Mouse (Mus musculus) bone marrow macrophage, adult 2 months (primary cell): ENCODE measurements around the gene Glis3. TPM values are rescaled to one million over a fixed set of nuclear protein-coding genes. Genes with fewer than 3 reads are reported as not detected.

Experiments used
- H3K27ac ChIP-seq: 2 replicates; pipeline ENCODE4 v1.5.1; 2012; ENCODE audit warnings: low read depth, low read length; ENCODE audit not compliant: insufficient read depth
- H3K4me1 ChIP-seq: 2 replicates; pipeline ENCODE4 v1.6.1; 2012; ENCODE audit warnings: low read length; ENCODE audit not compliant: control insufficient read depth, insufficient read depth
- H3K4me3 ChIP-seq: 2 replicates; pipeline ENCODE4 v1.5.1; 2012; ENCODE audit warnings: mild to moderate bottlenecking, low read length, moderate library complexity; ENCODE audit not compliant: insufficient read depth
- CTCF ChIP-seq: IDR thresholded peaks from 2 replicates; pipeline ENCODE4 v1.5.1; 2012; ENCODE audit warnings: low read depth, mild to moderate bottlenecking, low read length, moderate library complexity
- POLR2A ChIP-seq: IDR thresholded peaks from 2 replicates; pipeline ENCODE4 v1.6.1; 2012; ENCODE audit warnings: mild to moderate bottlenecking, low read depth, low read length, borderline replicate concordance
- polyA plus RNA-seq: library from polyadenylated mRNA; stranded (reverse); fragments of >200 nt; gene quantifications from 2 replicates; pipeline ENCODE4 v1.2.4, GENCODE M21; 2012; ENCODE audit not compliant: missing spikeins, insufficient read depth, insufficient read length

Glis3 gene
- polyA plus RNA-seq, 1 experiment = 3.4 TPM

DNA sequence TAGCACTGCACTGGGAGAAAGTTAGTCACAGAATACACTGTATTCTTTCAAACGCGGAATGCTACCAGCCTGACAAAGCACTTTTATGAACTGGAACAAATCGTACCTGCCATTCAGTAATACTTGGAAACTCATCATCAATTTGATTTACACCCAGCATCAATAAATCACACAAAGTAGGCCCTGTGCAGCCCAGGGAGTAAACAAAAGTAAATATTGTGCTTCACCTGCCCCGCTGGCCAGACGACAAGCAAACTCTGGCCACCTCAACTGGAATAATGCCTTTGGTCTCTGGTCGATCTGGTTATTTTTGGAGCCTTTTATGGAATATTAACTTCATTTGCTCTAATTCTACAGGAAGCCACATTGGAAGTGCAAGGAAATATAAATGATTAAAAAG lies 23.0 kb downstream of the Glis3 start:
- Histone ChIP-seq H3K4me3 (no peak overlapping the region), H3K27ac (no peak overlapping the region), H3K4me1 (peaks cover 22% of the 10 kb centered on the region)
- TF ChIP-seq CTCF (no peak), POLR2A (no peak)

DNA sequence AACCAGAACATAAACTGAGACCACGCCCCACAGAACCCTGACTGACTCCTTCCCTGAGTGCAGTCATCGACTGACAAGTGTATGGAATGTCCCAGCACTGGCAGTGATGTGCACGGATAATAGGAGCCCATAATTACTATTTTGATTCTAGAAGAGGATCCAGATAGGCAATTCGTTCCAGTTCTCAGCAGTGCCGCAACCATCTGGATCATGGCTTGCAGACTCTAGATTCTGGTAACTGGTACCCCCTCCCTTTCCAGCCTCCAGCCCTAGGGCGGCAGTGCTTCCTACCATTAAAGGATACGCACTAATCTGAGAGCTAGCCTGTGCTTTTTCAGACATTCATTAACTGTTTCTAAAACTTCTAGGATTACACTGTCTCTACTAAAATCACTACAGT lies 24.7 kb downstream of the Glis3 start:
- no peak for TF ChIP-seq CTCF
- Histone ChIP-seq H3K4me3 (no peak overlapping the region), H3K4me1 (peaks cover 22% of the 10 kb centered on the region), H3K27ac (no peak overlapping the region)

DNA sequence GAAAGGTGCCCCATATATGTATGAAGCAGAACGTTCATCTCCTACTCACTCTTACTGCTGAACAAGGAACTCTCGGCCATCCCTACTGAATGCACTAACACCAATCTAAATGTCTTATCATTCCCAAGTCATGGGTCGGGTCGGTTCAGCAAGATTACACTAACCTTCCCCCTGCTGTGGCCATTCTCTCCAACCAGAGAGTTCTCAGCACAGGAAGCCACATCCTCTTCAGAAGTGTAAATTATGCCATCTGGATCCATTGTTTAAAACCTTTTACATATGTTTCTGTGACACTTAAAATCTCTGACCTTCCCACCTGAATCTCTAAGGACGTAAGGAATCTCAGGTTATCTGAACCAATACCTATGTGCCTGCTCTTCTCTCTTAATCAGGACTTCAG lies 29.0 kb downstream of the Glis3 start:
- H3K4me3 ChIP-seq = no peak overlapping the region
- H3K27ac ChIP-seq = no peak overlapping the region
- H3K4me1 ChIP-seq = no peaks in the 10 kb centered on the region
- TF ChIP-seq POLR2A (no peak), CTCF (no peak)

DNA sequence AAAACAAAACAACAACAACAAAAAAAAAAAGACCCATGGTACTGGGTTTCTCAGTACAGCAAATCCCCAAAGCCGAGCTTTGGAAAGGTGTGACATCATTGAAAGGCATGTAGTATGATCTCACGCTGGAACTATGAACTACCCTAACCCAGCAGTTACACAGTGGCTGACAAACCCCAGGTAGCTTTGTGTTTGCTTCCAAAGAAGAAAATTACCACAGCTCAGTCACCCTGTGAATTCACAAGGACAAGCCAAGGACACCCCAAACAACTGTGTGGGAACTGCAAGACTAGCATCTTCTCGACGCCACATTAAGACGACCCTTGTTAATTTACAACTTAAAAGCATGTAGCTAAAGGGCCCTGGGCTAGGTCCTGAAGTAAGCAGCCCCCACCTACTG lies 30.4 kb downstream of the Glis3 start:
- TF ChIP-seq CTCF (no peak), POLR2A (no peak)
- Histone ChIP-seq H3K4me1 (no peaks in the 10 kb centered on the region), H3K27ac (no peak overlapping the region), H3K4me3 (no peak overlapping the region)

DNA sequence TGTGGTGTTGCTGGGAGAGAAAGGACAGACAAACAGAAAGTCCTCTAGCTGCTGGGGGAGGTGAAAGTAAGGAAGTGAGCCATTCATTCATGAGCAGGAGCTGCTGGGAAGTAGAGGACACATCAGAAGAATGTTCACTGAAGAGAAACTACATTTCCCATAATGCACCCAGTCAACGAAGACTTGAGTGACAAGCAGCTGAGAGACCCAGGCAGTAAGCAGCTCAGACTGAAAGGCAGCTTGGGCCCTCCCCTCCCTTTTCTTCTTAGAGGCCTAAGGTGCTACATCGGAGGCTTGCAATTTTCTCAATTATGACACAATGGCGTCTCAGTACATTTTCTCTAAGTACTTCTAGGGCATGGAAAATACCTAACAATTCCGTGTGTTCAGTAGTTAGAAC lies 31.0 kb downstream of the Glis3 start:
- Histone ChIP-seq H3K27ac (no peak overlapping the region), H3K4me3 (no peak overlapping the region), H3K4me1 (no peaks in the 10 kb centered on the region)
- TF ChIP-seq CTCF = no peak

DNA sequence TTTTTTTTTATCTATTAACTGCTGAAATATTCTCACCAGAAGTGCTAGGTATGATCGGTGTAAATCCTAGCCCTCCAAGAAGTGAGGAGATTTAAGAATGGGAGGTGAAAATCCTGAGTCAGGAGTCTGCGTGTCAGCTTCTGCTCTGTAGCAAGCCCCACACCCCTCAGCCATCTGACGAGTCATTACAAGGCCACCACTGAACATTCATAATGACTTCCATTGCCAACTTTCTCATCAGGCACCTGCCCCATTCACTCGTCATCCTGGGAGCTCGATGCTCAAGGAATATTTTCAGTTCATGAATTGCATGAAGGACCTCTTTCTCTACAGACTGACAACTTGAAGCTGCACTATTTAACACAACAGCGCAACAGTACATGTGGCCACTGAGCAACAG lies 32.5 kb downstream of the Glis3 start:
- TF ChIP-seq CTCF = no peak
- TF ChIP-seq POLR2A = no peak
- Histone ChIP-seq H3K27ac (no peak overlapping the region), H3K4me3 (no peak overlapping the region), H3K4me1 (no peaks in the 10 kb centered on the region)

DNA sequence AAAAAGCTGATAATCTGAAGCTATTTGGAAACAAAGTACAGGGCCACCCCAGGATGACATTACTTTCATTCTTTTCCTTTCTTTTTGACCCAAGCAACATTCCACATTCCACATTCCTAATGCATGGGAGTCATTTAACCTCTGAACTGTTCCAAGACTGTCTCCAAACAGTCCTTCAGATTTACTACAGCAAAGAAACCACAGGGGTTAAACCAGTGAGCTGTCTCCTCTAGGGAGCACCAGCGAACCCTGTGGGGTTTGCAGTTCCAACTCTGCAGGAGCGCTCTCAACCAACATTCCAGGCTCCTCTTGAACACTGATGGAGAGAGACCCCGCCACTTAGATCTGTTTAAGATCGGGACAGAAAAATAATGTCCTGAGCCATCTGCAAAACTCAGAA lies 33.6 kb downstream of the Glis3 start:
- no peaks in the 10 kb centered on the region for H3K4me1 ChIP-seq
- TF ChIP-seq CTCF (no peak), POLR2A (no peak)
- H3K4me3 ChIP-seq = no peak overlapping the region
- H3K27ac ChIP-seq = no peak overlapping the region

DNA sequence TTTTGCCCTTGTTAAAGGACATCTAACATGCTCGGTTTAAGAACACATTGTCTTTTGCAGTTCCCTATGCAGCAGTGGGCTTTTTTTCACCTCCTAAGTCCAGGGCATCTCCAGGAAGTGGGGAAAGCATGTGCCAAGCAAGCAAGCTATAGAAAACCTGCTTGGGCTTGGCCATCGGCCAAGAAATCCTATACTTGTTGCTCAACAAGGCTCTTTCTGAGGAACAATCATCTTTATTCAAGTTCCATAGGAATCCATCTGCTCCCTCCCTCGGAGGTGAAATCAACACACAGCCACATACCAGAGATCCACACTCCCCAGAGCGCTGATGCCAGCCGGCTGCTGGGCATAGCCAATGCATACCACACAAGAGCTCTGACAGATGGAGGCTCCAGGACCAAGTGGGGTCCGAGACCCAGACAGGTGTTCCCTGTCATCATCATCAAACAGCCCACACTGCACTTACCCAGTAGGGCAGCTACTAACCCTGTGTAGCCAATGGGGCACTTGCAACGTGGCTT lies 39.0 kb downstream of the Glis3 start:
- Histone ChIP-seq H3K4me1 (peaks cover 7% of the 10 kb centered on the region; the same call in 1 of the 2 replicates), H3K27ac (no peak overlapping the region), H3K4me3 (no peak overlapping the region)
- TF ChIP-seq POLR2A = no peak
- TF ChIP-seq CTCF = no peak

DNA sequence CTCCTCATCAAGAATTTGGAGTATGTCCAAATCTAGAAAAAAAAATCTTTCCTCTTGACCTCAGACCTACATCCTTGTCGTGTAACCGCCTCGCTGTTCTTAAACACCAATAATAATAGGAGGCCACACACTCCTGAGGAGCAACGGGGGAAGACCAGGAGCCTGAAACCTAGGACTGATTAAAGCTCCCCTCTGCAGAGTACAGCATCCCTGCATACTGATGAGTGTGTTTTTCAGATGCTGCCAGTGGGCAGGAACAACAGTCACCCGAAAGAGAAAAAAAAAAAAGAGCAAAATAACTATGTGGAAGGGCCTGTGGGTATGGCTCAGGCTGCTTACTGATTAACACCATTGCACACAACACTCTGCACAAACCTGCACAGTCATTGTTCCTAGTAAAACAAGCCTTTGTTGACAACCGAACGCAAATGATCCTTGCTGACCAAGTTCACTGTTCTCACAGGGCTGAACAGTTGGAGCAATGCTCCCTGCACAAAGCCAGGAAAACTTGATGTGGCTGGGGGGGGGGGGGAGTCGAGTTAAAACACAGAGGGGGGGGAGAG lies 43.8 kb downstream of the Glis3 start:
- TF ChIP-seq CTCF (no peak), POLR2A (no peak)
- Histone ChIP-seq H3K27ac (no peak overlapping the region), H3K4me3 (no peak overlapping the region), H3K4me1 (peaks cover 7% of the 10 kb centered on the region; the same call in 1 of the 2 replicates)

DNA sequence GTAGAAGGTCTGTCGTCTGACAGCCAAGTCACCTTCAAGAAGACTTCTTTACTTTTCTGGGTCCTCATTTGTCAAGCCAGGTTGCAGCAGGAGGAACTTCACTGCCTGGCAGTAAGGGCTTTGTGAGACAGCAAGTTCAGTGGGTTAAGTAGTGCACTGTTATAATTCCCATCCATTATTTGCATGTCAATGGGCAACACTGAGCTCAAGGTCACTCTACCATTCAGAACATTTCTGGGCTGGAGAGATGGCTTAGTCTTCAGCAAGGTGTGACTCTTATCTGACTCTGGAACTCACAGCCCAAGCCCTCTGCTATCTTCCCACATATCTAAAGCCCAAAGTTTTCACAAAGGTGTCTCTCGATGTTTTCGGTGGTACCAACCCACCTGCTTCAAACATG lies 44.9 kb downstream of the Glis3 start:
- Histone ChIP-seq H3K4me1 (no peaks in the 10 kb centered on the region), H3K4me3 (no peak overlapping the region), H3K27ac (no peak overlapping the region)
- TF ChIP-seq POLR2A (no peak), CTCF (no peak)

DNA sequence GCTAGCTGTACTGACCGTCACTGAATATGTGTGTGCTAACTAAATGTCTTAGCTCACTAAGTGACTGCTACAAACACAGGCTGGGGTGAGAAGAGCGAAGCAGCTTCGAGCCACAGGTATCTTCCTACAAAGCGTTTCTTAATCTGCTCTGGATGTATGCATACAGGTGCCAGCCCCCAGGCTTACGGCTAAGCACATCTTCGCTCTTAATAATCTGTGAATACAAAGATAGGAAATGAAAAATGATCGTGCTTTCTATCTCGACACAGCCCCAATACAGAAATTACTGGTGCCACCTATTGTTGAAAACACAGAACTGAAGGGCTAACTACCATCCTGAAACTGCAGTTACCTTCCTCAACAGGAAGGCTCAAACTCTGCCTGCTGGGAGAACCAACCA lies 51.5 kb downstream of the Glis3 start:
- Histone ChIP-seq H3K4me1 (no peaks in the 10 kb centered on the region), H3K27ac (no peak overlapping the region), H3K4me3 (no peak overlapping the region)
- TF ChIP-seq CTCF = no peak
- TF ChIP-seq POLR2A = no peak
